Mouse (Mus musculus) left cerebral cortex, adult 9 months (tissue): Measurements from ENCODE around the gene Serpina3k.
"Not testable (repeated sequence)": the region's sequence is repeated elsewhere in the genome, so short reads cannot be mapped to it uniquely, and the experiment has no call there.

ENCODE experiments used
- DNase-seq, 2 experiments: peaks; one replicate each; pipeline ENCODE4 v3.0.0; 2022; ENCODE audit warnings: low spot score in 2 of 2

Gene Serpina3k

GRCm38 (mm10) chr12:104388477-104388876 is 50.2 kb downstream of the Serpina3k start:
- no peak for DNase-seq

GRCm38 (mm10) chr12:104391057-104391456 is 52.8 kb downstream of the Serpina3k start:
- DNase-seq = not testable (repeated sequence)
